Mouse (Mus musculus): ENCODE results near the gene Pex11g.

DNA sequence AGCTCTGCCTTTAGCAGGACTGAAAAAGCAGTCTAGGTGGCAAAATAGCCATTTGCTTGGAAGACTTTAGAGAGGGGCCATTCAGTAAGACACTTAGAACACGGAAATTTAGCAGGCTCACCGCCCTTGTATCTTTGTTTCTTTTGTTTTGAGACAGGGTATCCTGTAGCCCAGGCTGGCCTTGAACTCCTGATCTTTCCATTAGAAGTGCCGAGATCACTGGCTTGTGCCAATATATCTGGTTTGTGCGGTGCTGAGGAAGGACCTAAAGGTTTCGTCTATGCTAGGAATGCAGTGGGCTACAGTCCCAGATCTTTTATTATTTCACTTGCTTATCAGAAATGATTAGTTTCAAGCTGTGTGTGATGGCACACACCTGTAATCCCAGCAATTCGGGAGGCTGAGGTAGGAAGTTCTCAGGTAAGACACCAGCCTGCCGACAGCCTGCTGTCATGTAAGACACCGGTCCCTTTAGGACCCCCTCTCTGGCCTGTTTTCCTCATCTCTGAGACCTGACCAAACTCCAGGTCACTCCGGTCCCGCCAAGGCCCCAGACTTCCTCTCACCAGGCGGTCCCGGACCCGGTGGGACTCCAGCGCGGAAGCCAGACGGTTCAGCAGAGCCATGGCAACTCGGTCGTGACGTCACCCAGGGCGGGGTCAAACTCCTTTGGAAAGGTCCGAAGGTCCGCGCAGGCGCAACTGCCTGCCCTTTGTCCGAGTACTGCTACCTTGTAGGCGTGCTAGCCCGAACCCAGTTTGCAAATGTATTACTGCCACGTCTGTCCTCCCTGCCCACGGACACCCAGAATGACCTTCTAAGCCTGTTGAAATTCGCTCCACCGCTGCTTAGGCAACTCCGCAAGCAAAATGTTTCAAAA lies at the start of gene Pex11g:
- TF ChIP-seq EP300 (optimal IDR thresholded peaks at IDR 0.05) (no peak), CTCF (IDR thresholded peaks at IDR 0.05; ENCODE audit: low read depth) (no peak)

All from stomach, postnatal 0 days (tissue).